Mouse (Mus musculus): Measurements from ENCODE around the gene Arvcf. TPM values are rescaled to one million over a fixed set of nuclear protein-coding genes. Genes with fewer than 3 reads are reported as not detected.

Arvcf gene
- polyA plus RNA-seq, 1 experiment = 26.3 TPM

- no peak overlapping the region for H3K4me3 ChIP-seq (ENCODE audit: low read depth, low read length)
- peak overlapping the region; percentile 19; the same call in 1 of the 2 replicates for H3K27ac ChIP-seq (ENCODE audit: insufficient read depth, low read length)
- H3K27me3 ChIP-seq (ENCODE audit: control insufficient read depth, insufficient read depth, low read length, poor library complexity, severe bottlenecking) = no peaks in the 10 kb centered on the region
- no peaks in the 10 kb centered on the region for H3K36me3 ChIP-seq (ENCODE audit: control insufficient read depth, insufficient read depth, low read length, poor library complexity, severe bottlenecking)
- peaks cover 22% of the 10 kb centered on the region for H3K4me1 ChIP-seq (ENCODE audit: control insufficient read depth, insufficient read depth, low read length)
- H3K9ac ChIP-seq (ENCODE audit: low read depth, poor library complexity, severe bottlenecking) = no peak overlapping the region
- no peaks in the 10 kb centered on the region for H3K9me3 ChIP-seq (replicated peaks; ENCODE audit: control insufficient read depth, insufficient read depth, low read length, poor library complexity, severe bottlenecking)
- TF ChIP-seq POLR2A (IDR thresholded peaks at IDR 0.05; ENCODE audit: insufficient read depth, low read length) (no peak), CTCF (IDR thresholded peaks at IDR 0.05; ENCODE audit: low read depth, low read length) (no peak), EP300 (IDR thresholded peaks at IDR 0.05; ENCODE audit: insufficient read depth, low read depth, low read length) (no peak)
Measured at GRCm38 (mm10) chr16:18391728-18392127, 43.7 kb downstream of the Arvcf start.

GRCm38 (mm10) chr16:18392469-18393426, 44.8 kb downstream of the Arvcf start:
- TF ChIP-seq CTCF (IDR thresholded peaks at IDR 0.05; ENCODE audit: low read depth, low read length) = peak; percentile 53
- no peak for TF ChIP-seq POLR2A (IDR thresholded peaks at IDR 0.05; ENCODE audit: insufficient read depth, low read length)
- TF ChIP-seq EP300 (IDR thresholded peaks at IDR 0.05; ENCODE audit: insufficient read depth, low read depth, low read length) = no peak
- no peak overlapping the region for H3K27ac ChIP-seq (ENCODE audit: insufficient read depth, low read length)
- no peaks in the 10 kb centered on the region for H3K9me3 ChIP-seq (replicated peaks; ENCODE audit: control insufficient read depth, insufficient read depth, low read length, poor library complexity, severe bottlenecking)
- peaks cover 17% of the 10 kb centered on the region for H3K4me1 ChIP-seq (ENCODE audit: control insufficient read depth, insufficient read depth, low read length)
- peak overlapping the region; percentile 84 for H3K4me3 ChIP-seq (ENCODE audit: low read depth, low read length)
- peak overlapping the region; percentile 73 for H3K9ac ChIP-seq (ENCODE audit: low read depth, poor library complexity, severe bottlenecking)
- no peaks in the 10 kb centered on the region for H3K27me3 ChIP-seq (ENCODE audit: control insufficient read depth, insufficient read depth, low read length, poor library complexity, severe bottlenecking)
- H3K36me3 ChIP-seq (ENCODE audit: control insufficient read depth, insufficient read depth, low read length, poor library complexity, severe bottlenecking) = 0 out of 2 replicates have a peak, but pooled peaks cover 6% of the 10 kb centered on the region

- Histone ChIP-seq H3K27me3 (ENCODE audit: control insufficient read depth, insufficient read depth, low read length, poor library complexity, severe bottlenecking) (no peaks in the 10 kb centered on the region), H3K36me3 (ENCODE audit: control insufficient read depth, insufficient read depth, low read length, poor library complexity, severe bottlenecking) (0 out of 2 replicates have a peak, but pooled peaks cover 6% of the 10 kb centered on the region), H3K9ac (ENCODE audit: low read depth, poor library complexity, severe bottlenecking) (peak overlapping the region; percentile 73), H3K9me3 (replicated peaks; ENCODE audit: control insufficient read depth, insufficient read depth, low read length, poor library complexity, severe bottlenecking) (no peaks in the 10 kb centered on the region), H3K4me3 (ENCODE audit: low read depth, low read length) (peak overlapping the region; percentile 84), H3K4me1 (ENCODE audit: control insufficient read depth, insufficient read depth, low read length) (peaks cover 11% of the 10 kb centered on the region), H3K27ac (ENCODE audit: insufficient read depth, low read length) (no peak overlapping the region)
- TF ChIP-seq EP300 (IDR thresholded peaks at IDR 0.05; ENCODE audit: insufficient read depth, low read depth, low read length) (no peak), POLR2A (IDR thresholded peaks at IDR 0.05; ENCODE audit: insufficient read depth, low read length) (no peak), CTCF (IDR thresholded peaks at IDR 0.05; ENCODE audit: low read depth, low read length) (no peak)
Measured at GRCm38 (mm10) chr16:18393595-18393994, 45.6 kb downstream of the Arvcf start.

- H3K27ac ChIP-seq (ENCODE audit: insufficient read depth, low read length) = no peak overlapping the region
- H3K9me3 ChIP-seq (replicated peaks; ENCODE audit: control insufficient read depth, insufficient read depth, low read length, poor library complexity, severe bottlenecking) = no peaks in the 10 kb centered on the region
- 0 out of 2 replicates have a peak, but pooled peaks cover 7% of the 10 kb centered on the region for H3K36me3 ChIP-seq (ENCODE audit: control insufficient read depth, insufficient read depth, low read length, poor library complexity, severe bottlenecking)
- TF ChIP-seq CTCF (IDR thresholded peaks at IDR 0.05; ENCODE audit: low read depth, low read length) (no peak), EP300 (IDR thresholded peaks at IDR 0.05; ENCODE audit: insufficient read depth, low read depth, low read length) (no peak), POLR2A (IDR thresholded peaks at IDR 0.05; ENCODE audit: insufficient read depth, low read length) (no peak)
- H3K4me3 ChIP-seq (ENCODE audit: low read depth, low read length) = no peak overlapping the region
- H3K4me1 ChIP-seq (ENCODE audit: control insufficient read depth, insufficient read depth, low read length) = peaks cover 11% of the 10 kb centered on the region
- H3K27me3 ChIP-seq (ENCODE audit: control insufficient read depth, insufficient read depth, low read length, poor library complexity, severe bottlenecking) = no peaks in the 10 kb centered on the region
- H3K9ac ChIP-seq (ENCODE audit: low read depth, poor library complexity, severe bottlenecking) = no peak overlapping the region
Measured at GRCm38 (mm10) chr16:18394056-18394455, 46.1 kb downstream of the Arvcf start.

GRCm38 (mm10) chr16:18394777-18395619, 47.0 kb downstream of the Arvcf start:
- Histone ChIP-seq H3K4me3 (ENCODE audit: low read depth, low read length) (peak overlapping the region; percentile 26; the same call in 1 of the 2 replicates), H3K9ac (ENCODE audit: low read depth, poor library complexity, severe bottlenecking) (0 out of 2 replicates have a peak overlapping the region, but pooled peaks have one; percentile 17), H3K4me1 (ENCODE audit: control insufficient read depth, insufficient read depth, low read length) (peaks cover 11% of the 10 kb centered on the region), H3K27me3 (ENCODE audit: control insufficient read depth, insufficient read depth, low read length, poor library complexity, severe bottlenecking) (no peaks in the 10 kb centered on the region), H3K36me3 (ENCODE audit: control insufficient read depth, insufficient read depth, low read length, poor library complexity, severe bottlenecking) (0 out of 2 replicates have a peak, but pooled peaks cover 7% of the 10 kb centered on the region), H3K9me3 (replicated peaks; ENCODE audit: control insufficient read depth, insufficient read depth, low read length, poor library complexity, severe bottlenecking) (no peaks in the 10 kb centered on the region), H3K27ac (ENCODE audit: insufficient read depth, low read length) (peak overlapping the region; percentile 69)
- peak; percentile 14 for TF ChIP-seq POLR2A (IDR thresholded peaks at IDR 0.05; ENCODE audit: insufficient read depth, low read length)
- TF ChIP-seq CTCF (IDR thresholded peaks at IDR 0.05; ENCODE audit: low read depth, low read length) = no peak
- peak; percentile 55; the same call in 1 of the 2 replicates for TF ChIP-seq EP300 (IDR thresholded peaks at IDR 0.05; ENCODE audit: insufficient read depth, low read depth, low read length)
